Mouse (Mus musculus): ENCODE data around the gene Gba2.

- TF ChIP-seq CTCF (IDR thresholded peaks at IDR 0.05), result no peak
- no peak for TF ChIP-seq EP300 (IDR thresholded peaks at IDR 0.05)
Observed at GRCm38 (mm10) chr4:43553891-43554290, 24.8 kb downstream of the Gba2 start.

Measured in lung, postnatal 0 days (tissue).